Mouse (Mus musculus): ENCODE results near the gene Arhgap22. TPM values are rescaled to one million over a fixed set of nuclear protein-coding genes. Genes with fewer than 3 reads are reported as not detected.

The Arhgap22 gene
- total and polyA plus RNA-seq, 3 experiments = 0.11 TPM; not detected in 2

DNA sequence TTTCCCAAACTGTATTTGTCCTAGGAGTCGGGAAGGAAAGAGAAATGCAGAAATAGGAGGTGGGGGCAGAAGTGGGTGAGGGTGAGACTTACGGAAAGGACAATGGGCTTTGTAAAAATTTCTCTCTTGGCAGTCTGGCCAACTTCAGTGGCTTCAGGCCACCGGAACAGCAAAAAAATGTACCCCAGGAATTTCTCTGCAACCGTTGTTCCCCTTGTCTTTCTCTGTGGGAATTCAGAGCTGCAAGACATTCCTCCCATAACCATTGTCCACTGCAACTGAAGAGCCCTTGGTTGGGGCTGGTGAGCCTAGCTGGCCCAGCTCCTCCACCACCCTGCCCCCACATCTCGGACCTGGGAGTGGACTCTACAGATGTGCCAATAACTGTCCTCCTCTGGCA, 101.3 kb downstream of the Arhgap22 start:
- DNase-seq (ENCODE audit: low read depth, low spot score) = no peak
- Histone ChIP-seq H3K9ac (ENCODE audit: control insufficient read depth, low read depth, low read length, poor library complexity, severe bottlenecking) (no peak overlapping the region), H3K4me3 (ENCODE audit: control insufficient read depth in 1 of 2, insufficient read depth in 1 of 2, low read depth in 2 of 2, low read length in 2 of 2) (no peak overlapping the region), H3K27me3 (ENCODE audit: control insufficient read depth in 1 of 2, insufficient read depth in 2 of 2, low read length in 2 of 2) (no peaks in the 10 kb centered on the region; a peak in 2 of 4 replicates), H3K79me2 (ENCODE audit: control insufficient read depth, insufficient read depth, low read length, poor library complexity) (no peaks in the 10 kb centered on the region), H3K9me3 (replicated peaks; ENCODE audit: insufficient read depth, low read length) (no peaks in the 10 kb centered on the region), H3K4me1 (ENCODE audit: control insufficient read depth in 1 of 2, insufficient read depth in 2 of 2, low read length in 2 of 2) (no peaks in the 10 kb centered on the region), H3K27ac (ENCODE audit: control insufficient read depth, low read depth, low read length) (no peak overlapping the region), H3K36me3 (ENCODE audit: control insufficient read depth in 1 of 2, insufficient read depth in 2 of 2, low read length in 2 of 2) (no peaks in the 10 kb centered on the region; a peak in 1 of 4 replicates)
- TF ChIP-seq MAFK (IDR thresholded peaks at IDR 0.05; ENCODE audit: borderline replicate concordance, low read depth, low read length) (no peak), TAL1 (IDR thresholded peaks at IDR 0.05; ENCODE audit: low read length) (no peak), CHD1 (IDR thresholded peaks at IDR 0.05; ENCODE audit: low read depth, low read length) (no peak), HCFC1 (IDR thresholded peaks at IDR 0.05; ENCODE audit: low read depth, low read length) (no peak), MXI1 (IDR thresholded peaks at IDR 0.05; ENCODE audit: low read depth, low read length) (no peak), NRF1 (IDR thresholded peaks at IDR 0.05; ENCODE audit: insufficient read depth, low read depth, low read length, poor library complexity, severe bottlenecking) (no peak), RAD21 (IDR thresholded peaks at IDR 0.05; ENCODE audit: low read depth, low read length) (no peak), MEF2A (IDR thresholded peaks at IDR 0.05; ENCODE audit: extremely low read depth, insufficient replicate concordance, low read depth, low read length, poor library complexity, severe bottlenecking) (no peak), JUND (IDR thresholded peaks at IDR 0.05; ENCODE audit: low read depth, low read length) (no peak), ETS1 (IDR thresholded peaks at IDR 0.05; ENCODE audit: low read depth, low read length) (no peak), ZC3H11A (IDR thresholded peaks at IDR 0.05; ENCODE audit: low read depth, low read length) (no peak), MAZ (IDR thresholded peaks at IDR 0.05; ENCODE audit: low read depth, low read length) (no peak), USF2 (IDR thresholded peaks at IDR 0.05; ENCODE audit: borderline replicate concordance in 1 of 2, insufficient read depth in 1 of 2, low read depth in 1 of 2, low read length in 2 of 2) (no peak), BHLHE40 (IDR thresholded peaks at IDR 0.05; ENCODE audit: borderline replicate concordance, low read depth, low read length) (no peak), E2F4 (IDR thresholded peaks at IDR 0.05; ENCODE audit: borderline replicate concordance, low read depth, low read length) (no peak), POLR2AphosphoS5 (IDR thresholded peaks at IDR 0.05; ENCODE audit: borderline replicate concordance, low read depth, low read length) (no peak), ZKSCAN1 (IDR thresholded peaks at IDR 0.05; ENCODE audit: low read depth, low read length) (no peak), ELF1 (IDR thresholded peaks at IDR 0.05; ENCODE audit: low read depth, low read length) (no peak), MYB (IDR thresholded peaks at IDR 0.05; ENCODE audit: low read depth, low read length) (no peak), GABPA (IDR thresholded peaks at IDR 0.05; ENCODE audit: low read depth, low read length) (no peak)

GRCm38 (mm10) chr14:33315771-33316170, 101.9 kb downstream of the Arhgap22 start:
- no peaks in the 10 kb centered on the region for H3K79me2 ChIP-seq (ENCODE audit: control insufficient read depth, insufficient read depth, low read length, poor library complexity)
- H3K4me1 ChIP-seq (ENCODE audit: control insufficient read depth in 1 of 2, insufficient read depth in 2 of 2, low read length in 2 of 2) = no peaks in the 10 kb centered on the region
- no peaks in the 10 kb centered on the region; a peak in 1 of 4 replicates for H3K27me3 ChIP-seq (ENCODE audit: control insufficient read depth in 1 of 2, insufficient read depth in 2 of 2, low read length in 2 of 2)
- no peaks in the 10 kb centered on the region; a peak in 1 of 4 replicates for H3K36me3 ChIP-seq (ENCODE audit: control insufficient read depth in 1 of 2, insufficient read depth in 2 of 2, low read length in 2 of 2)
- no peak for TF ChIP-seq MXI1 (IDR thresholded peaks at IDR 0.05; ENCODE audit: low read depth, low read length)
- no peak for TF ChIP-seq ETS1 (IDR thresholded peaks at IDR 0.05; ENCODE audit: low read depth, low read length)
- TF ChIP-seq CHD2 (IDR thresholded peaks at IDR 0.05; ENCODE audit: low read length) = no peak
- TF ChIP-seq MYC (IDR thresholded peaks at IDR 0.05; ENCODE audit: low read depth, low read length) = no peak
- no peak for TF ChIP-seq SMC3 (IDR thresholded peaks at IDR 0.05; ENCODE audit: low read depth, low read length)
- TF ChIP-seq GATA1 (IDR thresholded peaks at IDR 0.05; ENCODE audit: low read depth, low read length) = no peak
- TF ChIP-seq POLR2AphosphoS5 (IDR thresholded peaks at IDR 0.05; ENCODE audit: borderline replicate concordance, low read depth, low read length) = no peak
- no peak for TF ChIP-seq RAD21 (IDR thresholded peaks at IDR 0.05; ENCODE audit: low read depth, low read length)
- TF ChIP-seq BHLHE40 (IDR thresholded peaks at IDR 0.05; ENCODE audit: borderline replicate concordance, low read depth, low read length) = no peak
- H3K4me3 ChIP-seq (ENCODE audit: control insufficient read depth in 1 of 2, insufficient read depth in 1 of 2, low read depth in 2 of 2, low read length in 2 of 2) = no peak overlapping the region
- H3K9ac ChIP-seq (ENCODE audit: control insufficient read depth, low read depth, low read length, poor library complexity, severe bottlenecking) = no peak overlapping the region
- H3K9me3 ChIP-seq (replicated peaks; ENCODE audit: insufficient read depth, low read length) = no peaks in the 10 kb centered on the region
- DNase-seq (ENCODE audit: low read depth, low spot score) = no peak
- no peak overlapping the region for H3K27ac ChIP-seq (ENCODE audit: control insufficient read depth, low read depth, low read length)

Data from MEL (cell line).